Mouse (Mus musculus) hindbrain, postnatal 0 days (tissue): ENCODE measurements at regions not wholly inside any gene's neighbourhood (a gene's known extent, or its start where the extent isn't known, plus 50 kb on each side); places are given as distances from the start of the nearest gene placed in this dataset.

ENCODE experiments used
- ATAC-seq: fragments of 200-750 bp; cut with Nextera tagmentation; 2 replicates; pipeline ENCODE4 v1.8.0; 2017; ENCODE audit warnings: mild to moderate bottlenecking, moderate TSS enrichment, moderate library complexity
- DNase-seq: peaks from one replicate; pipeline ENCODE4 v3.0.0-alpha.2; 2015; ENCODE audit warnings: low spot score
- H3K27ac ChIP-seq: fragments of 300-500 bp; sonication (generic); 2 replicates; pipeline ENCODE4 v1.5.1; 2014; ENCODE audit warnings: mild to moderate bottlenecking
- H3K27me3 ChIP-seq: fragments of 300-500 bp; sonication (generic); 2 replicates; pipeline ENCODE4 v1.6.1; 2014; ENCODE audit warnings: low read length, mixed read lengths; ENCODE audit not compliant: insufficient read depth
- H3K36me3 ChIP-seq: fragments of 300-500 bp; sonication (generic); 2 replicates; pipeline ENCODE4 v1.6.1; 2014; ENCODE audit warnings: low read length, mixed read lengths; ENCODE audit not compliant: insufficient read depth
- H3K4me1 ChIP-seq: fragments of 300-500 bp; sonication (generic); 2 replicates; pipeline ENCODE4 v1.6.1; 2014; ENCODE audit warnings: antibody characterized with exemption, low read length, mixed read lengths; ENCODE audit not compliant: insufficient read depth
- H3K4me2 ChIP-seq: fragments of 300-500 bp; sonication (generic); 2 replicates; pipeline ENCODE4 v1.6.1; 2014; ENCODE audit warnings: low read depth, mild to moderate bottlenecking, low read length, moderate library complexity, mixed read lengths
- H3K4me3 ChIP-seq: fragments of 300-500 bp; sonication (generic); 2 replicates; pipeline ENCODE4 v1.5.1; 2014; ENCODE audit warnings: low read length
- H3K9ac ChIP-seq: fragments of 300-500 bp; sonication (generic); replicated peaks from 2 replicates; pipeline ENCODE4 v1.6.1; 2014; ENCODE audit warnings: mild to moderate bottlenecking, low read length, moderate library complexity, mixed read lengths
- H3K9me3 ChIP-seq: fragments of 300-500 bp; sonication (generic); 2 replicates; pipeline ENCODE4 v1.6.1; 2016; ENCODE audit warnings: low read length, mixed read lengths
- CTCF ChIP-seq: IDR thresholded peaks from 2 replicates; pipeline ENCODE4 v1.5.1; 2016; ENCODE audit warnings: antibody characterized with exemption, control low read depth, low read depth
- WGBS: fragments of 180-500 bp; shearing (Covaris S2); extraction: QIAGEN DNeasy Blood & Tissue Kit; methylation state at CpG from one replicate; pipeline ENCODE4 v1.1.7; 2014; 5-methylcytosine and 5-hydroxymethylcytosine counted together

- ATAC-seq (peak; percentile 49; the same call in 1 of the 2 replicates), DNase-seq (peak; percentile 58)
- no peak overlapping the region for H3K9ac ChIP-seq
- no peaks in the 10 kb centered on the region for H3K36me3 ChIP-seq
- no peaks in the 10 kb centered on the region for H3K9me3 ChIP-seq
- peaks cover 12% of the 10 kb centered on the region for H3K4me1 ChIP-seq
- no peak overlapping the region for H3K4me3 ChIP-seq
- peak overlapping the region; percentile 56; the same call in 1 of the 2 replicates for H3K27ac ChIP-seq
- WGBS, result 37% methylated on average over 4 of the region's 4 CpGs
- TF ChIP-seq CTCF, result no peak
- H3K27me3 ChIP-seq, result no peaks in the 10 kb centered on the region
- H3K4me2 ChIP-seq, result no peak overlapping the region
Measured at GRCm38 (mm10) chr9:59097564-59097963, 61.3 kb upstream of the Neo1 start.

- DNase-seq, result no peak
- no peaks in the 10 kb centered on the region for H3K36me3 ChIP-seq
- peaks cover 12% of the 10 kb centered on the region for H3K4me1 ChIP-seq
- 39% methylated on average over 12 of the region's 12 CpGs for WGBS
- H3K4me3 ChIP-seq, result no peak overlapping the region
- H3K9me3 ChIP-seq, result no peaks in the 10 kb centered on the region
- peak overlapping the region; percentile 13; the same call in 1 of the 2 replicates for H3K4me2 ChIP-seq
- H3K27ac ChIP-seq, result peak overlapping the region; percentile 56; the same call in 1 of the 2 replicates
- no peak for TF ChIP-seq CTCF
- no peak for ATAC-seq
- H3K9ac ChIP-seq, result no peak overlapping the region
- no peaks in the 10 kb centered on the region for H3K27me3 ChIP-seq
Measured at GRCm38 (mm10) chr9:59096551-59097268, 60.5 kb upstream of the Neo1 start.

GRCm38 (mm10) chr9:59095626-59096025 lies 59.4 kb upstream of the Neo1 start:
- Histone ChIP-seq H3K4me3 (no peak overlapping the region), H3K27me3 (no peaks in the 10 kb centered on the region), H3K4me1 (peaks cover 12% of the 10 kb centered on the region), H3K27ac (no peak overlapping the region), H3K36me3 (no peaks in the 10 kb centered on the region), H3K9ac (no peak overlapping the region), H3K9me3 (no peaks in the 10 kb centered on the region), H3K4me2 (no peak overlapping the region)
- DNase-seq (peak; percentile 69), ATAC-seq (no peak)
- 52% methylated on average over 7 of the region's 7 CpGs for WGBS
- no peak for TF ChIP-seq CTCF

GRCm38 (mm10) chr9:59094106-59094505 lies 57.9 kb upstream of the Neo1 start:
- WGBS, result 77% methylated on average over 4 of the region's 4 CpGs
- H3K9me3 ChIP-seq, result no peaks in the 10 kb centered on the region
- TF ChIP-seq CTCF, result no peak
- H3K27ac ChIP-seq, result no peak overlapping the region
- DNase-seq (no peak), ATAC-seq (no peak)
- peaks cover 12% of the 10 kb centered on the region for H3K4me1 ChIP-seq
- H3K27me3 ChIP-seq, result no peaks in the 10 kb centered on the region
- no peak overlapping the region for H3K4me2 ChIP-seq
- no peak overlapping the region for H3K4me3 ChIP-seq
- H3K9ac ChIP-seq, result no peak overlapping the region
- no peaks in the 10 kb centered on the region for H3K36me3 ChIP-seq

GRCm38 (mm10) chr9:59091179-59091578 lies 54.9 kb upstream of the Neo1 start:
- Histone ChIP-seq H3K9ac (no peak overlapping the region), H3K4me3 (no peak overlapping the region), H3K9me3 (no peaks in the 10 kb centered on the region), H3K27me3 (no peaks in the 10 kb centered on the region), H3K36me3 (no peaks in the 10 kb centered on the region), H3K4me2 (no peak overlapping the region), H3K27ac (no peak overlapping the region), H3K4me1 (no peaks in the 10 kb centered on the region)
- WGBS, result 92% methylated on average over 3 of the region's 3 CpGs
- ATAC-seq (no peak), DNase-seq (no peak)
- TF ChIP-seq CTCF, result no peak

- no peaks in the 10 kb centered on the region for H3K27me3 ChIP-seq
- TF ChIP-seq CTCF, result no peak
- H3K27ac ChIP-seq, result no peak overlapping the region
- no peak overlapping the region for H3K4me3 ChIP-seq
- ATAC-seq (no peak), DNase-seq (no peak)
- H3K9me3 ChIP-seq, result no peaks in the 10 kb centered on the region
- 87% methylated on average over 3 of the region's 3 CpGs for WGBS
- no peaks in the 10 kb centered on the region for H3K36me3 ChIP-seq
- H3K9ac ChIP-seq, result no peak overlapping the region
- H3K4me2 ChIP-seq, result no peak overlapping the region
- H3K4me1 ChIP-seq, result no peaks in the 10 kb centered on the region
Measured at GRCm38 (mm10) chr9:59087704-59088103, 51.5 kb upstream of the Neo1 start.

- Histone ChIP-seq H3K27me3 (no peaks in the 10 kb centered on the region), H3K4me3 (no peak overlapping the region), H3K4me2 (no peak overlapping the region), H3K4me1 (no peaks in the 10 kb centered on the region), H3K9me3 (no peaks in the 10 kb centered on the region), H3K36me3 (no peaks in the 10 kb centered on the region), H3K27ac (no peak overlapping the region), H3K9ac (no peak overlapping the region)
- ATAC-seq (no peak), DNase-seq (no peak)
- TF ChIP-seq CTCF, result no peak
- 92% methylated on average over 9 of the region's 9 CpGs for WGBS
Measured at GRCm38 (mm10) chr9:59087112-59087511, 50.9 kb upstream of the Neo1 start.
